In genomic region chr7:19024096-19024506, GRCm38 (mm10) we compare ENCODE assay signal across 8 mouse cellular contexts. TPM values are rescaled to one million over a fixed set of nuclear protein-coding genes. Genes with fewer than 3 reads are reported as not detected.
A peak's percentile ranks its signal among the peaks of the same experiment; 100 is the strongest.
DNase-seq lines count a peak whose midpoint lies in the region; ATAC-seq lines count a peak whose summit lies in the region.

Gene Sympk, plus strand, starts transcription at chr7:19024377.

- peak; percentile 98 for DNase-seq in ZHBTc4 (ENCODE audit: low read depth, low spot score)
- peak; percentile 86 to 94 for DNase-seq in gastrocnemius, adult 8-10 months (ENCODE audit: low spot score in 2 of 2)
- DNase-seq in hindlimb bud, embryonic 11.5 days (ENCODE audit: extremely low spot score, low read depth, low spot score) = peak; percentile 79
- DNase-seq in left cerebral cortex, adult 8-10 months (ENCODE audit: low spot score in 2 of 2) = peak; percentile 81 to 94
- DNase-seq in right cerebral cortex, postnatal 10 days (ENCODE audit: low spot score in 2 of 2) = peak; percentile 97
- DNase-seq in urinary bladder, postnatal 25 days (ENCODE audit: low spot score) = peak; percentile 86

- peak within 1 kb of the TSS; percentile 95 for H3K4me3 ChIP-seq in megakaryocyte, embryonic 14.5 days (replicated peaks)

- H3K4me1 ChIP-seq in megakaryocyte, embryonic 14.5 days = peaks cover 76% of the 10 kb centered on the region

- H3K9me3 ChIP-seq in megakaryocyte, embryonic 14.5 days = no peaks in the 10 kb centered on the region

- H3K36me3 ChIP-seq in megakaryocyte, embryonic 14.5 days (replicated peaks; ENCODE audit: low read length) = peaks cover 11% of the 10 kb centered on the region

- peak; percentile 87 for ATAC-seq in common myeloid progenitor, adult 5-6 weeks (replicated peaks; ENCODE audit: low read depth, poor library complexity, severe bottlenecking)

- H3K27me3 ChIP-seq in megakaryocyte, embryonic 14.5 days (replicated peaks) = peaks cover 34% of the 10 kb centered on the region

RNA-seq across cellular contexts. Expression of gene Sympk, which starts in this region (rescaled TPM):
- 48.9 and 54.0 TPM in 2 replicates for total RNA-seq in common myeloid progenitor, adult 5-6 weeks (2017)
- 10 to 100 TPM; 70.2 to 93.3 (median 83.6) TPM for total RNA-seq in gastrocnemius, adult 8-10 months (2022)
- total RNA-seq in left cerebral cortex, adult 8-10 months (2022) = 100 to 1,000 TPM; 104 to 113 (median 111) TPM
- 176 and 205 TPM in 2 replicates for polyA plus RNA-seq in megakaryocyte, embryonic 14.5 days (2012; ENCODE audit: insufficient read depth, low replicate concordance)

Comparison
In these comparisons a context has a peak if more than half of its experiments do, and no peak if none do; other contexts are left out.
1. Peak in every context shown above with its lines: DNase-seq, ATAC-seq and H3K4me3 ChIP-seq.